Mouse (Mus musculus) intestine, embryonic 16.5 days (tissue): ENCODE measurements at regions not wholly inside any gene's neighbourhood (a gene's known extent, or its start where the extent isn't known, plus 50 kb on each side); places are given as distances from the start of the nearest gene placed in this dataset.

Experiments used
- ATAC-seq: fragments of 200-750 bp; cut with Nextera tagmentation; 2 replicates; pipeline ENCODE4 v1.8.0; 2017; ENCODE audit warnings: moderate TSS enrichment, moderate library complexity
- H3K27ac ChIP-seq: fragments of 300-500 bp; sonication (generic); 2 replicates; pipeline ENCODE4 v1.5.1; 2014; ENCODE audit warnings: mild to moderate bottlenecking, low read length
- H3K27me3 ChIP-seq: fragments of 300-500 bp; sonication (generic); replicated peaks from 2 replicates; pipeline ENCODE4 v1.6.1; 2014; ENCODE audit warnings: low read length, control low read depth, mixed read lengths; ENCODE audit not compliant: control insufficient read depth, insufficient read depth
- H3K36me3 ChIP-seq: fragments of 300-500 bp; sonication (generic); 2 replicates; pipeline ENCODE4 v1.6.1; 2014; ENCODE audit warnings: low read length, control low read depth; ENCODE audit not compliant: control insufficient read depth, insufficient read depth
- H3K4me1 ChIP-seq: fragments of 300-500 bp; sonication (generic); 2 replicates; pipeline ENCODE4 v1.6.1; 2014; ENCODE audit warnings: low read length, control low read depth, mixed read lengths; ENCODE audit not compliant: control insufficient read depth, insufficient read depth
- H3K4me2 ChIP-seq: fragments of 300-500 bp; sonication (generic); 2 replicates; pipeline ENCODE4 v1.6.1; 2014; ENCODE audit warnings: low read depth, low read length, control low read depth
- H3K4me3 ChIP-seq: fragments of 300-500 bp; sonication (generic); 2 replicates; pipeline ENCODE4 v1.5.1; 2014; ENCODE audit warnings: mild to moderate bottlenecking, low read length
- H3K9ac ChIP-seq: fragments of 300-500 bp; sonication (generic); 2 replicates; pipeline ENCODE4 v1.6.1; 2014; ENCODE audit warnings: low read depth, low read length
- H3K9me3 ChIP-seq: fragments of 300-500 bp; sonication (generic); 2 replicates; pipeline ENCODE4 v1.6.1; 2016; ENCODE audit warnings: low read length, control low read depth; ENCODE audit not compliant: control insufficient read depth
- WGBS: fragments of 180-500 bp; shearing (Covaris S2); extraction: QIAGEN DNeasy Blood & Tissue Kit; methylation state at CpG from one replicate; pipeline ENCODE4 v1.1.7; 2014; 5-methylcytosine and 5-hydroxymethylcytosine counted together

DNA sequence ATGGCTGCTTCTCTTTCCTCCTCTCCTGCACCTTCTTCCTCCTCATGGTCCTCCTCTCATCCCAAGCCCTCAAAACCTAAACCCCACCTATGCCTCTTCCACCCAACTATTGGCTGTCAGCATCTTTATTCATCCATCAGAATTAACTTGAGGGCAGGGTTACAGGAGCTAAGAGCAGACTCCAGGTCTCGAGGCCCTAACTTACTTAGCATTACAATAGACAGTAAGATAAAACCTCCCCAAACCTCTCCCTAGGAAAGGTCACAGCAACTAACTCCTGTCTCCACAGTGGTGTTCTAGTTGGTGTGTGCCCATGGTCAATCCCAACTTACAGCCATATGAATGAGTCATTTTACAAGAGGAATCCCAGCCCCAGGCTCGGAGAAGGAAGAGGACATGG lies 88.3 kb upstream of the Rpl38 start:
- Histone ChIP-seq H3K36me3 (no peaks in the 10 kb centered on the region), H3K9me3 (no peaks in the 10 kb centered on the region; the same call in 1 of the 2 replicates), H3K9ac (no peak overlapping the region), H3K27me3 (no peaks in the 10 kb centered on the region), H3K4me1 (no peaks in the 10 kb centered on the region), H3K27ac (no peak overlapping the region), H3K4me2 (no peak overlapping the region), H3K4me3 (no peak overlapping the region)
- WGBS = 80% methylated on average over 2 of the region's 2 CpGs
- ATAC-seq = no peak

- no peak for ATAC-seq
- Histone ChIP-seq H3K4me2 (no peak overlapping the region), H3K4me3 (no peak overlapping the region), H3K36me3 (no peaks in the 10 kb centered on the region), H3K27me3 (no peaks in the 10 kb centered on the region), H3K9me3 (no peaks in the 10 kb centered on the region; the same call in 1 of the 2 replicates), H3K27ac (no peak overlapping the region), H3K4me1 (no peaks in the 10 kb centered on the region), H3K9ac (no peak overlapping the region)
- WGBS = 84% methylated on average over 6 of the region's 6 CpGs
Measured at GRCm38 (mm10) chr11:114578551-114578950, 89.8 kb upstream of the Rpl38 start.

- no peak overlapping the region for H3K9ac ChIP-seq
- no peaks in the 10 kb centered on the region for H3K4me1 ChIP-seq
- no peak overlapping the region for H3K4me2 ChIP-seq
- no peak for ATAC-seq
- no peak overlapping the region for H3K27ac ChIP-seq
- no peaks in the 10 kb centered on the region for H3K9me3 ChIP-seq
- H3K4me3 ChIP-seq = no peak overlapping the region
- no peaks in the 10 kb centered on the region for H3K36me3 ChIP-seq
- H3K27me3 ChIP-seq = no peaks in the 10 kb centered on the region
- 82% methylated on average over 8 of the region's 8 CpGs for WGBS
Measured at GRCm38 (mm10) chr11:114576803-114577202, 91.5 kb upstream of the Rpl38 start.

- H3K36me3 ChIP-seq = no peaks in the 10 kb centered on the region
- no peak overlapping the region for H3K4me3 ChIP-seq
- H3K27me3 ChIP-seq = peaks cover 8% of the 10 kb centered on the region
- 0 out of 2 replicates have a peak, but pooled peaks cover 3% of the 10 kb centered on the region for H3K4me1 ChIP-seq
- WGBS = 28% methylated on average over 20 of the region's 20 CpGs
- H3K9me3 ChIP-seq = no peaks in the 10 kb centered on the region
- H3K4me2 ChIP-seq = peak overlapping the region; percentile 19; the same call in 1 of the 2 replicates
- ATAC-seq = no peak
- H3K9ac ChIP-seq = no peak overlapping the region
- H3K27ac ChIP-seq = no peak overlapping the region
Measured at GRCm38 (mm10) chr11:114571144-114571869, 97.0 kb upstream of the Rpl38 start.

- Histone ChIP-seq H3K4me1 (0 out of 2 replicates have a peak, but pooled peaks cover 3% of the 10 kb centered on the region), H3K9ac (no peak overlapping the region), H3K4me2 (no peak overlapping the region), H3K9me3 (no peaks in the 10 kb centered on the region), H3K4me3 (no peak overlapping the region), H3K27ac (no peak overlapping the region), H3K36me3 (no peaks in the 10 kb centered on the region), H3K27me3 (peaks cover 8% of the 10 kb centered on the region)
- WGBS = 93% methylated on average over 5 of the region's 5 CpGs
- ATAC-seq = no peak
Measured at GRCm38 (mm10) chr11:114570076-114570475, 98.2 kb upstream of the Rpl38 start.

DNA sequence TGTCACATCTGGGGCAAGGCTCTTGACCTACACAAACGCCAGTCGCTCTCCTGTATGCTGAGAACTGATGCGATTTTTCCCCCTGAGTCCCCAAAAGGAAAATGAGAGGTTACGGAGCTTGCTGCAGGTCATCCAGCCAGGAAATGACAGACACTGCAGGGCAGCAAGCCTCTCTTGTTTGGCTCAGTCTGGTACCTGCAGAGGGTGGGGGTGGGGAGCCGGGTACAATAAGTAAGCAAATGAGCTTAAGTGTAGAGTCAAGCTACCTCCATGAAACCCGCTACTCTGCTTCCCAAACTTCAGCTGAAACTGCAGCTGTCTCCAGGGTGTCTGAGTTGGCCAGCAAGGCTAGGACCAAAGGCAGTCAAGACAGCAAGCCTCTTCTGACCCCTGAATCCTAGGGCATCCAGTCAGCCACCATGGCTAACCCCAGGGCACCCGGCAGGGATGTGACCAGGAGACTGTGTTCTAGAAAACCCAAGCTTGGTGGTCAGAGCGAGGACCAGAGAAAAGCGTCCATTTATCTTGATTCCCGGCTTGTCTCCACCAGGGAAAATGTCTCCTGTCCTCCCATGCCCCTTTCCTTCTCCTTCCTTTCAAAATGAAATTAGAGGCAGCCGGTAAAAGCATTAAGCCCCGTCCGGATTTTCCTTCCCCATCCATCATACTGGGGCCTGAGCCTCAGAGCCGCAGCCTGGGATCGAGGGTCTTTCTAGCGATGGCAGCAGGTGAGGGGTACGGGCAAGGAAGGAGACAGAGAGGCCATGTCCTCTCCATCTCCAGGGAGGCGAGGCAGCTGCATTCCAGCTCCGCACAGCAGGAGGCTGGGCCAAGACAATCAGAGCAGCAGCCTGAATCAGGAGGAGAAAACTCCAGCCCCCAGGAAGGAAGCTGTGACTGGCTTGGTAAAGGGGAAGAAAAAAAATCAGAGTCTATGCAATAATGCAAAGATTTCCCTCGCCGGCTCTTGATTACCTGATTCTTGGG lies 100.2 kb upstream of the Rpl38 start:
- Histone ChIP-seq H3K4me1 (0 out of 2 replicates have a peak, but pooled peaks cover 3% of the 10 kb centered on the region), H3K9ac (no peak overlapping the region), H3K4me2 (no peak overlapping the region), H3K27ac (no peak overlapping the region), H3K9me3 (no peaks in the 10 kb centered on the region), H3K4me3 (no peak overlapping the region), H3K27me3 (peaks cover 8% of the 10 kb centered on the region), H3K36me3 (no peaks in the 10 kb centered on the region)
- 15% methylated on average over 21 of the region's 21 CpGs for WGBS
- no peak for ATAC-seq

- no peaks in the 10 kb centered on the region for H3K9me3 ChIP-seq
- H3K27ac ChIP-seq = no peak overlapping the region
- H3K4me3 ChIP-seq = no peak overlapping the region
- H3K27me3 ChIP-seq = peaks cover 8% of the 10 kb centered on the region
- H3K36me3 ChIP-seq = no peaks in the 10 kb centered on the region
- WGBS = 12% methylated on average over 20 of the region's 20 CpGs
- H3K9ac ChIP-seq = no peak overlapping the region
- ATAC-seq = no peak
- 0 out of 2 replicates have a peak, but pooled peaks cover 3% of the 10 kb centered on the region for H3K4me1 ChIP-seq
- no peak overlapping the region for H3K4me2 ChIP-seq
Measured at GRCm38 (mm10) chr11:114567045-114567780, 101.1 kb upstream of the Rpl38 start.

DNA sequence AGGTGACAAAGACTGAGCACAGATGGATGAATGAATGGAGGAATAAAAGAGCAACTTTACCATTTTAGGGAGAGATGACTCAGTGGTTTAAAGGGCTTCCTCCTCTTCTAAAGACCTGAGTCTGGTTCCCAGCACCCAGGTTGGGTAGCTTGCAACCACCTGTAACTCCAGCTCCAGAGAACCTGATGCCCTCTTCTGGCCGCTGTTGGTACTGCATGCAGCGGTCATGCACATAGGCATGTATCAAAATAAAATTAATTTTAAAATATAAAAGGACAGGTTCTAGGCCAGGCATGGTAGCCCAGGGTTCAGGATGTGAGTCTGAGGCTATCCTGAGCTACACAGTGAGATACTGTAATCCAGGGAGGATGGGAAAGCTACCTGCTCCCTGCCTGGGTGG lies 103.4 kb upstream of the Rpl38 start:
- 88% methylated on average over 2 of the region's 2 CpGs for WGBS
- Histone ChIP-seq H3K27ac (no peak overlapping the region), H3K9ac (no peak overlapping the region), H3K4me3 (no peak overlapping the region), H3K4me1 (0 out of 2 replicates have a peak, but pooled peaks cover 3% of the 10 kb centered on the region), H3K4me2 (no peak overlapping the region), H3K27me3 (peaks cover 8% of the 10 kb centered on the region), H3K36me3 (no peaks in the 10 kb centered on the region), H3K9me3 (no peaks in the 10 kb centered on the region)
- no peak for ATAC-seq

GRCm38 (mm10) chr11:114563172-114563571 lies 105.2 kb upstream of the Rpl38 start:
- H3K9ac ChIP-seq = no peak overlapping the region
- H3K4me3 ChIP-seq = no peak overlapping the region
- no peak overlapping the region for H3K27ac ChIP-seq
- 61% methylated on average over 9 of the region's 9 CpGs for WGBS
- no peak overlapping the region for H3K4me2 ChIP-seq
- H3K27me3 ChIP-seq = peaks cover 8% of the 10 kb centered on the region
- H3K9me3 ChIP-seq = no peaks in the 10 kb centered on the region
- H3K4me1 ChIP-seq = 0 out of 2 replicates have a peak, but pooled peaks cover 3% of the 10 kb centered on the region
- no peaks in the 10 kb centered on the region for H3K36me3 ChIP-seq
- ATAC-seq = no peak
